Mouse (Mus musculus) lung, adult 18-20 months (tissue): ENCODE results near the gene Slc30a1.
A peak's percentile ranks its signal among the peaks of the same experiment; 100 is the strongest.

ENCODE experiments used
- DNase-seq, 2 experiments: peaks; one replicate each; pipeline ENCODE4 v3.0.0; 2022; ENCODE audit warnings: mixed read lengths in 2 of 2

Gene Slc30a1

DNA sequence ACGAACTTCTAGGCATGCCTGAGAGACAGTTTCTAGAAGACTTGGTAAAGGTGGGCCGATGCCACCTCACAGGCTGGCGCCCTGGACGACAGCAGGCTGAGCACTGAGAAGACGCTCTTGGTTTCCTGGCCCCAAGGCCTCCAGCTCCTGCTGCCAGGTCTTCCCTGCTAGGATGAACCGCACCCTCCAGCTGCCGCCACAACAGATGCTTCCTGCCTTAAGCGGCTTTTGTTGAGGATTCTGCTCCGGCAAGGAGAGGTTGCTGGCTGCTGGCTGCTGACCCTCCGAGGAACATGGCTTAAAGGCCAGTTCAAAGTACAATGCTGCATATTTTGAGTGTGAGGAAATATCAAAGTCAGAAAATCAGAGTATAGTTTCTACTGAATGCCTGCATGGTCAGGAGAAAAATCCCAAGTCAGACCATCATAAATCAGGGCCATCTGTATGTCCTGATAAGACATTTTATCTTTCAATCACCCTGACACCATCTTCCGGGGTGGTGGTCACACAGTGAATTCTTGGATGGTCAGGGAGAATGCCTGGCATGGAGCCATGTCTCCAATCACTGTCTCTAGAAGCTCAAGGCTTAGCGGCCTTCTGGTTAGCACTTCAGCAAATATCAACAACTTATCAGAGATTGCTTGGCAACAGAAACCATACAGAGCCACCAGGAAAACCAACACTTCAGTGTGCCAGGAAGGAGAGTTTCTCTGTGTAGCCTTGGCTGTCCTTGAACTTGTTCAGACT, 9.6 kb upstream of the Slc30a1 start:
- DNase-seq, result peak; percentile 68 to 81

GRCm38 (mm10) chr1:191905637-191906533, 682 bp upstream of the Slc30a1 start:
- peak; percentile 71 to 74 for DNase-seq

GRCm38 (mm10) chr1:191907431-191907810, 854 bp downstream of the Slc30a1 start:
- peak; percentile 81 to 85 for DNase-seq

GRCm38 (mm10) chr1:191908906-191909305, 2.3 kb downstream of the Slc30a1 start:
- no peak for DNase-seq

GRCm38 (mm10) chr1:191909316-191909715, 2.7 kb downstream of the Slc30a1 start:
- no peak for DNase-seq

DNA sequence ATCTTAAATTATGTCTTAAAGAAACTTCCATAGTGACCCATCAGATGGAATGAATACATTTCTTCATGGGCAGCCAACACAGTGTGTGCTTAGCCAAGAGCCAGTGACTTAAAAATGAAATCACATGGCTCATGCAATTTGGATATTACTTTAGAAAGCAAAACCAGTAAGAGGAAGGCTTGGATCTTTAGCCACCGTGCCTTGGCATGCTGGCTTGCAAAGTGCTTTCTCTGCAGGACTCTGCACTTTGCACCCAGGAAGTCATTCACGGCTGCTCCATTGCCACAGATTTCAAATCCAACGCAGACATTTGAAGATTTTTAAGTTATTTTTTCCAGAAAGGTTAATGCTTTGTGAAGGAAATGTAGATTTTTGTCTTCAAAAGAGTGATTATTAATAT, 4.1 kb downstream of the Slc30a1 start:
- DNase-seq, result no peak

- no peak for DNase-seq
Observed at GRCm38 (mm10) chr1:191911067-191911668, 4.6 kb downstream of the Slc30a1 start.

- DNase-seq, result no peak
Observed at GRCm38 (mm10) chr1:191914647-191915046, 8.1 kb downstream of the Slc30a1 start.

- DNase-seq, result no peak
Observed at GRCm38 (mm10) chr1:191915586-191915985, 9.0 kb downstream of the Slc30a1 start.

DNA sequence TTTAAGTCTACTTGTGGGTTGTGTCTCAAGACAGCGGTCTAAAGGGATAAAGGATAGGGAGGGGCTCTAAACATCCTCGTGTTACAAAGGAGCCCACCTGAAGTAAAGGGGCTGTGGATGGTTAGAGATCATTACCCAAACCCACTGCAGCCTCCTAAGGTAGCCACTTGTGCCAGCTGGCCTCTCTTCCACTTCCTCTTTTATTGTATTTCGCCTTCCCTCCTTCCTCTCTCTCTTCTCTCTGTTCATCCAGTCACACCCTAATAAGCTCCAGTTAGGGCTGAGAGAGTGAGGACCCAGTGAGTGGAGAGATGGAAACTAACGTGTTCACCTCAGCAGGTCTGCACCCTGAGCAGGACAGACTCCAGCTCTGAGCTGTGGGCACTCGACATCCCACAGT, 10.3 kb downstream of the Slc30a1 start:
- DNase-seq, result no peak

DNA sequence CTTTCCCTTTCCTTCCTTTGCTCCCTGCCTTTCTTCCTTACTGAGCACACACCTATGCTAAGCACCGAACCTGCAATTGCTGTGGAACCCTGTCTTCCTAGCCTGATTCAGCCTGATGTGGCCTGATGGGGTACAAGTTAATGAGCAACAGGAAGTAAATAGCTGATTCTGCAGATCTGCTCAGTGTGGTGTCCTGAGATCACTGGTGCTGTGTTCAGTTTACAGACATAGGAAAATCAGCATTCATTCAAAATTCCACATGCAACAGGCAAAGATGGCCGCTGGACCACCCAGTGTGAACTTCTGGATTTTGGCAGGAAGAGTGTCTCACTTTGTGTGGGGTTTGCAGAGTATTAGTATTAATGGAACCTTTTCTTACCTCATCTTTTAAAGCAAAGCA, 12.8 kb downstream of the Slc30a1 start:
- no peak for DNase-seq

DNA sequence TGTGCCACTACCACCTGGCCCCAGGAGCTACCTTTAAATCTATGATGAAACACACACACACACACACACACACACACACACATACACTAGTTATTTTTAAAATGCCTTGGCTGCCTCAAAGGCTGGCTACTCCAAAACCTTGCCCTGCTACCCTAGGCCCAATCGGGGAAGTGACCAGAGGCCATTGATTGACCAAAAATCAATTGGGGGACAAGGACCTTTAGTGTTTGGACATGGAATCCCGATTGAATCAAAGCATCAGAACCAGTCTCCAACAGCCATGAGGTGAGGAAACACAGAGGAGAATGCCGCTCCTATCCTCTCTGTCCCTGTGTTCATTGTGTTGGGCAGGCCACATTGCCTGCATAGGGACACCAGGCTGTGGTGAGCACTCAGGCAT, 15.1 kb downstream of the Slc30a1 start:
- no peak for DNase-seq

GRCm38 (mm10) chr1:191925496-191925895, 18.9 kb downstream of the Slc30a1 start:
- no peak for DNase-seq

- no peak for DNase-seq
Observed at GRCm38 (mm10) chr1:191926681-191927080, 20.1 kb downstream of the Slc30a1 start.

GRCm38 (mm10) chr1:191928345-191928744, 21.8 kb downstream of the Slc30a1 start:
- no peak for DNase-seq

DNA sequence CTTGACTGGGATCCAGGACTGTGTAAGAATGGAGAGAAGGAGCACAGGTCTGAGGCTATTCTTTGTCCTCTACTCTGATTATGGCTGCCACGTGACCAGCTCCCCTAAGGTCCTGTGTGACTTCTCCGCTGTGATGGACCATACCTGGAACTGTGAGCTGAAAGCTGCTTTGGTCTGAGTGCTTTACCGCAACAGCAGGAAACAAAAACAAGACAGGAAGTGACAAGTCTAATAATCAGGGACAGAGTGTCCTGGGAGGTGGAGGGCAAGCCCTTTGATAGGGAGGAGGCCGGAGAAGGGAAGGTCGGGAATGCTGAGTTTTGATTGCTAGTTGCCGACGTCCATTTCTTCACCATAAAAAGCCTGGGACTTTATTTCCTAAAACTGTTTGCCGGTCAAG, 22.5 kb downstream of the Slc30a1 start:
- no peak for DNase-seq

GRCm38 (mm10) chr1:191929897-191930524, 23.4 kb downstream of the Slc30a1 start:
- DNase-seq, result no peak

DNA sequence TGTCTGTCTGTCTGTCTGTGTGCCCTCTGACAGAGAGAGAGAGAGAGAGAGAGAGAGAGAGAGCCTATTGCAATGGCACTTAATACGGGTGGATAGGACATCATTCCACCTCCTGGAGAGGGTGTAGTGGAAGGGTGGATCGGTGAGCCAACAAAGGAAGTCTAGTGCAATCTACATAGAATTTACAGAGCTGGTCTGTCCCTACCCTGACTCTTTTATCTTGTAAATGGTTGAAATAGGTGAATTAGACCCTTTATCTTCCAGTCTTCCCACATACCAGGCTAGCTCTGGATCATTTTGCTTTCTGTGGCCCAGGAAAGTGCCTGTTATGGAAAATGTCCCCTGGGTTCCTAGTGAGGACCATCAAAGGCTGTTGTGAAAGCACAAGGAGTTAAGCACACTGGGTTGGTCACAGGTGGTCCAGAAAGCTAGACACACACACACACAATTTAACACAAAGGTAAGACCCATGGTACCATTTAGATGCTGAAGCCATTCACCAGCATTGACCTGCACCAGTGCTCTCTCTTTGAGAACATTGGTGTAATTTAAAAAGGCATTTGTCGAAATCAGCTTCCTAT, 24.0 kb downstream of the Slc30a1 start:
- no peak for DNase-seq

- no peak for DNase-seq
Observed at GRCm38 (mm10) chr1:191932286-191932985, 25.9 kb downstream of the Slc30a1 start.

GRCm38 (mm10) chr1:191932986-191933632, 26.5 kb downstream of the Slc30a1 start:
- peak in 1 of 2 experiments; percentile 25 for DNase-seq

- DNase-seq, result peak in 1 of 2 experiments; percentile 55
Observed at GRCm38 (mm10) chr1:191943638-191944037, 37.1 kb downstream of the Slc30a1 start.
